Mouse (Mus musculus) myocyte (in vitro differentiated cells): Measurements from ENCODE around the gene Jade1.

ENCODE experiments used
- MYOG ChIP-seq, 3 experiments: IDR thresholded peaks; one replicate each; pipeline ENCODE4 v1.6.1; 2011; ENCODE audit warnings: control low read depth in 2 of 3, low read depth in 2 of 3, mild to moderate bottlenecking in 2 of 3; ENCODE audit not compliant: insufficient read length in 2 of 3, control insufficient read depth in 1 of 3, insufficient read depth in 1 of 3
- POLR2A ChIP-seq: IDR thresholded peaks from one replicate; pipeline ENCODE4 v1.6.1; 2011; ENCODE audit warnings: low read depth, mild to moderate bottlenecking, control low read depth, moderate library complexity; ENCODE audit not compliant: insufficient read length

GRCm38 (mm10) chr3:41655642-41656041 lies 100.1 kb downstream of the Jade1 start:
- TF ChIP-seq MYOG (IDR thresholded peaks at IDR 0.05; ENCODE audit: control insufficient read depth in 1 of 3, insufficient read depth in 1 of 3, insufficient read length in 2 of 3, low read depth in 2 of 3) (no peak), POLR2A (no peak)
